Mouse (Mus musculus) layer of hippocampus, adult 2 months (tissue): ENCODE measurements around the gene Msh4. TPM values are rescaled to one million over a fixed set of nuclear protein-coding genes. Genes with fewer than 3 reads are reported as not detected.

ENCODE experiments used
- DNase-seq, 2 experiments: peaks; one replicate each; pipeline ENCODE4 v3.0.0; 2022; ENCODE audit warnings: low spot score in 2 of 2
- H3K27ac ChIP-seq: fragments of 200-600 bp; 2 replicates; pipeline ENCODE4 v1.8.1; 2022
- H3K4me3 ChIP-seq: fragments of 200-600 bp; 2 replicates; pipeline ENCODE4 v1.8.1; 2022; ENCODE audit warnings: mild to moderate bottlenecking
- CTCF ChIP-seq: fragments of 200-600 bp; conservative IDR thresholded peaks from 2 replicates; pipeline ENCODE4 v1.8.1; 2022; ENCODE audit warnings: antibody characterized with exemption, mild to moderate bottlenecking, moderate library complexity
- total RNA-seq, 2 experiments: library from RNA; stranded (reverse); gene quantifications; 2 replicates each; pipeline ENCODE4 v1.2.3; 2021

Gene Msh4
- total RNA-seq, 2 experiments from 2014 or later = 0.49 to 0.51 TPM

DNA sequence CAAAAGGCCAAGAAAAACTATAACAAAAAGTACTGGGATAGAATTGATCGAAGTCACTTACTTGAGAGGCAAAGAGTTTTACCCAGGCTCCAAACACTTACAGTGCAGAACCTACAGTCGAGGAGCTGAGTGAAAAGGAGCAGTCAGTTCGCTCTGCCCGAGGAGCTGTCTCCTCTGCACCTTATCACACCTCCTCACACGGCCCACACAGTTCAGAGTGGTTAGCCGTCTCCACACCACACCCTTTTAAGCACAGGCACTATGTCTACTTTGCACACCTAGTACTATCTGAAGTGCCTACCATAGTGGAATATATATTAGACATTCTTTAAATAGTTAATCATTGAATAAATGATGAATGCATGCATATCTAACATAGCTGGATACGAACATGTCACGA is 53.7 kb downstream of the Msh4 start:
- DNase-seq = no peak
- H3K4me3 ChIP-seq = no peak overlapping the region
- TF ChIP-seq CTCF = no peak
- no peak overlapping the region for H3K27ac ChIP-seq

- no peak for TF ChIP-seq CTCF
- no peak overlapping the region for H3K4me3 ChIP-seq
- no peak for DNase-seq
- H3K27ac ChIP-seq = no peak overlapping the region
Observed at GRCm38 (mm10) chr3:153850759-153851158, 55.2 kb downstream of the Msh4 start.

GRCm38 (mm10) chr3:153849368-153850015 is 56.4 kb downstream of the Msh4 start:
- TF ChIP-seq CTCF = no peak
- DNase-seq = no peak
- Histone ChIP-seq H3K27ac (no peak overlapping the region), H3K4me3 (no peak overlapping the region)

- H3K27ac ChIP-seq = no peak overlapping the region
- DNase-seq = no peak
Observed at GRCm38 (mm10) chr3:153847207-153847733, 58.7 kb downstream of the Msh4 start.

DNA sequence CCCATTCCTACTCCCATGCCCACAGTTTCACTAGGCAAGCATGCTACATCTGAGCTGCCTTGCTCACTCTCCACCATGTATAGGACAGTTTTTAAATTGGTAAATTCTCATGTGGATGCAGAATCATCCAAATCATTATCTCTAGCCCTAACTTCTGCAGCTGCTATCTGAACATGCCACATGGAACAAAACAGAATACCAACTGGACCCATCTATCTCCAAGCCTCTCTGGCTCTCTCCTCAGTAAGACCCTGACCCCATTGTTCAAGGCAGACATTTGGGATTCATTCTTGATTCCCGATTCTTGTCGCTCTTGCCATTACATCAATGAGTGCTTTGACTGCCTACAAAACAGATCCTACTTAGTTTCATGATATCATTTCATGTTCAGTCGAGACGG is 59.8 kb downstream of the Msh4 start:
- DNase-seq = no peak
- Histone ChIP-seq H3K27ac (no peak overlapping the region), H3K4me3 (no peak overlapping the region)
- no peak for TF ChIP-seq CTCF

More at GRCm38 (mm10) chr3:153847207-153847733, 58.7 kb downstream of the Msh4 start:
- no peak overlapping the region for H3K4me3 ChIP-seq
- no peak for TF ChIP-seq CTCF

- Histone ChIP-seq H3K27ac (no peak overlapping the region), H3K4me3 (no peak overlapping the region)
- TF ChIP-seq CTCF = no peak
- DNase-seq = no peak
Observed at GRCm38 (mm10) chr3:153845500-153845899, 60.4 kb downstream of the Msh4 start.

DNA sequence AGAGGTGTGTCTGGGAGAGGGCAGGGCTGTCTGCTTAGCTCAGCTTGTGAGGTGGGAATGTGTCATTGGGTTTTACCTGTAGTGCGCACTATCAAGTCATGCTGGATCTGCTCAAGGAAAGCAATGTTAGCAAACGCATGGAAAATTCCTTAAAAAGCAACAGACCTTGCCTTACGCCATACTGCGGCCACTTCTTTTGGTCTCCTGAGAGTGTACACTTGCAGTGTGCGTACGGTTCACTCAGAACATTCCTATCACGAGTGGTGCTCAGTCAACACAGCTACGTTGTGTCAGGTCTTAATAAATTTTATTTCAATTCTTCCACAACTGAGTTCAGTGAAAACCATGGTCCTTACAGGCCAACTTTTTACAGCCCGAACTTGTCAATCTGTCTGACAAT is 61.2 kb downstream of the Msh4 start:
- no peak for TF ChIP-seq CTCF
- Histone ChIP-seq H3K4me3 (no peak overlapping the region), H3K27ac (no peak overlapping the region)
- DNase-seq = no peak

DNA sequence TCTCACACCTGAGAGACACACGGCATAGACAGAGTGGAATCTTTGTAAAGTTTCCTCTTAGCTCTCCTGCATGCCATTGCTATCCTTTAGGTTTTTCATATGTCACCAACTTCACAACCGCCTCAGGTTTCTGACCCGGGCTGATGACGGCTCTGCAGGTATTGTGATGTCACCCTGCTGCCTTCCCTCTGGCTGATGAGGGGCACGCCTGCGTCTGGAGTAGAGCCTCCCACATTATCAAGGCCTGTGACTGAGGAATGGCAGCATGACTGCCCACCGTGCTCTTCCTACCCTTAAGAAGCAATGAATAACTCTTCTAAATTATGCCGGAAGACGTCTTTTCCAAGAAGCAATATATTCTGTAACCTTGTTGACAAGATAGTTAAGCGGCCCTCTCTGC is 61.9 kb downstream of the Msh4 start, which contains the start of gene Asb17:
Gene Asb17 (plus strand): TSS at position 180 of the 400 bp plus-strand sequence.
- DNase-seq = no peak
- Histone ChIP-seq H3K27ac (no peak within 1 kb of the TSS), H3K4me3 (no peak within 1 kb of the TSS)
- no peak for TF ChIP-seq CTCF

GRCm38 (mm10) chr3:153837593-153837992 is 68.3 kb downstream of the Msh4 start:
- no peak overlapping the region for H3K27ac ChIP-seq
- TF ChIP-seq CTCF = no peak
- no peak for DNase-seq
- no peak overlapping the region for H3K4me3 ChIP-seq

DNA sequence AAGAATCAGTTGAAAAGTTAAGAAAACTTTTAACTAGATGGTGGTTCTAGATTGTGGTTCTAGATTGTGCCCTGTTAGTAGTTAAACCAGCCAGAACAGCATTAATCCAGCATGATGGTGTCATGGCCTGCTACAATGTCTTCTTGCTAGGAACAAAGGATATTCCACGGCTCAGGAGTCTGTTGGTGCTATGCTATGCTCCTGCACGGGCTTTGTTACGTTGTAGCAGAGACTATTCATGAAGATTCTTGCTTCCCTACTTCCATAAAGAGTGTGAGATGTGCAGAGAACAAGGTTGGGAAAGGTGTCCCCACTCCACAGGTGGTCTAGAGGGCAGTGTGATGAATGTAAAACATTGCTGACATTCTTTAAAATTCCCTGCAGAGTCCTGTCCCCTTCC is 69.6 kb downstream of the Msh4 start:
- no peak for TF ChIP-seq CTCF
- no peak for DNase-seq
- Histone ChIP-seq H3K4me3 (no peak overlapping the region), H3K27ac (no peak overlapping the region)

DNA sequence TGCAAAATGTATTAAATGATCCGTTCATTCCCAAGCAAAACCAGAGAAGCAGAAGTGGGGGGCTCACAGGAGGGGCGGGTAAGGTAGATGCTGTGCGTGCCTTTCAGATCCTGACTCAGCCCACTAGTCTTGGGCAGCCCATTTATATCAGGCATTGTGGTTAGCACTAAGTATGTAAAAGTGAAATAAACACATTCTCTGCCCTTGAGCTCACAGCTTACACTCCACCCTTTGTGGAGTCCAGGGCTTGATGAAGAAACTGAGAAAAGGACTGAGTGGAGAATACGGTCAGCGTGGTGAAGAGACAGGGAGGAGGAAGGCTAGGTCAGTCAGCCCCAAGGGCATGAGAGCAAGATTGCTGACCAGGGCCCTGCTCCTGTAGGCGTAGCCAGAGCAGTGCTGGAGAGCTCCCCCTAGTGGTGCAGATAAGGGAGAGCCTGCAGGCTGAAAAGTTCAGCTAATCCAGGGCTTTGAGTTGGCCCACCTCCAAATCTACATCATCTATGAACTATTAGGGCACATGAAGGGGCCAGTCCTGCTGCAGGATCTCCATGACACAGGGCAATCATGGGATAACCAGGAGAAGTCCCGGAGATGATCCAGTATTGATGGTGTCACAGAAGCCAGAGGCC is 70.4 kb downstream of the Msh4 start:
- Histone ChIP-seq H3K4me3 (no peak overlapping the region), H3K27ac (no peak overlapping the region)
- peak; percentile 99 for TF ChIP-seq CTCF
- DNase-seq = peak; percentile 29 to 73

DNA sequence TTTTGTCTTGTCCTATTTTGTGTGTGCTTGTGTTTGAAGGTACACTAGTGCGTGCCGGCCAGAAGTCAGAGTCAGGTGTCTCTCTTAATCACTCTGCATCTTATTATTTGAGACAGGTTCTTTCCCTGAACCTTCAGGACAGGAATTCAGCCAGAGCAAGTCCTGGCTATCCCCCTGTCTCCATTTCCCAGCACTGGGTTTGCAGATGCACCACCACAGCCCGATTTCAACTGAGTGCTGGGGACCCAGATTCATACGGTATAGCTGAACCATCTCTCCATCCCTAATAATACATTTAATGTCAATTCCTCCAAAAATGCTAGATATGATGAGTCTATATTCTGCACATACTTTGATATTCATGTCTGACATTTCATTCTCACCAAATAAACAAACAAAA is 71.9 kb downstream of the Msh4 start:
- H3K27ac ChIP-seq = no peak overlapping the region
- H3K4me3 ChIP-seq = no peak overlapping the region
- no peak for TF ChIP-seq CTCF
- DNase-seq = no peak

GRCm38 (mm10) chr3:153832654-153832945 is 73.3 kb downstream of the Msh4 start:
- no peak for DNase-seq
- Histone ChIP-seq H3K4me3 (no peak overlapping the region), H3K27ac (no peak overlapping the region)
- no peak for TF ChIP-seq CTCF

DNA sequence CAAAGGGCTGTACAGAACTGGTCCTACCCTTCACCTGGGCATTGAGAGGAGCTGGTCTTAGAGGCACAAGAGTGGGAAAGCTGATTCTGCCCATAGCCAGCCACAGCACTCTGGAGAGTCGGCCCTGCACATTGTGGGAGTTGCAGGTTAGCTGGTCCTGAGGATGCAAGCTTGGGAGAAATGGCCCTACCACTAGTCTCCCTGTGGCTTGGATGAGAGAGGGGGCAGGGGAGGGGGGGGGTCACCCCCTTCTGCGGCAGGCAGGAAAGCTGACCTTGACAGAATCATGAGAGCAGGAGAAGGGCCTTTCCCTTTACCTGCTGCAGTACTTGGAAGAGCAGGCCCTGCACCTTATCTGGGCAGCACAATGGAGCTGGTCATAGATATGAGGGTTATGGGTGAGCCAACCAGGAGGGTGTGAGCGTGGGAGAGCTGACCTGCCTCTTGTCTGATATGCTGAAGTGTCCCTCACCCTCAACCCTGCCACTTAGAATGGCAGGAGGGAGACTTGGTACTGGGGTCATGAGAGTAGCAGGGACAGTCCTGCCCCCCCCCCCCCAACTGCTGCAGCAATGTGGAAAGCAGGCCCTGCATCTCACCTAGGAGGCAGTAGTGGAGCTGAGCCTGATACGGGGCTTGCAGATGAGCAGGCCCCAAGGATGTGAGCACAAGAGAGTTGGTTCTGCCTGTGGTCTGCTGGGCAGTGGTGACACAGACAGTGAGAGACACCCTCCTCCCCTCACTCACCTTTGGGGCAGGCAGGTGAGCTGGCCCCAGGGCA is 73.9 kb downstream of the Msh4 start:
- Histone ChIP-seq H3K27ac (no peak overlapping the region), H3K4me3 (no peak overlapping the region)
- DNase-seq = no peak
- no peak for TF ChIP-seq CTCF
